Mouse (Mus musculus) liver, postnatal 0 days (tissue): Measurements from ENCODE around the gene Coa5.

Experiments used
- CTCF ChIP-seq: sonication (generic); IDR thresholded peaks from 2 replicates; pipeline ENCODE4 v1.5.1; 2016; ENCODE audit warnings: antibody characterized with exemption, low read depth
- EP300 ChIP-seq: IDR thresholded peaks from 2 replicates; pipeline ENCODE4 v1.6.1; 2016; ENCODE audit warnings: antibody characterized with exemption, low read depth, mild to moderate bottlenecking

DNA sequence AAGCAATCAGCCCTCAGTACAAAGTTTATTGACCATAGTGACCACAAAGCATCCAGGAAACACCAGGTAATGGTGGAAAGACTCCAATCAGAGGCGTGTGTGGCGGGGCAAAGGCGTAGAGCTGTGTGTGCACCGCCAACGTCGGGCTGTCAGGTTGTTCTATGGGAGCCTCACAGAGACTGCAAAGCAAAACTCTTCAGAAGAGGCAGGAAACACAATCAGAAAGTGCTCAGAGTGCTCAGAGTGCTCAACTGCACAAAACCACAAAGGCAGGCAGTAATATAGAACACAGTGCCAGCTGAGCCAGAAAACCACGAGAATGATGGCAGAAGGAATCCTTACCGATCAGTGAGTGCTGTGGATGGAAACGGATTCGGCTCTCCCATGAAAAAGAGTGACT lies 43.3 kb upstream of the Coa5 start:
- TF ChIP-seq CTCF (no peak), EP300 (no peak)
